Mouse (Mus musculus) kidney, adult 2 months (tissue): Measurements from ENCODE around the gene Cpeb3.

ENCODE experiments used
- CTCF ChIP-seq: fragments of 200-500 bp; conservative IDR thresholded peaks from 2 replicates; pipeline ENCODE4 v1.5.1; 2011; ENCODE audit warnings: low read depth, mild to moderate bottlenecking, control low read depth, low read length, moderate library complexity, mixed read lengths; ENCODE audit not compliant: insufficient read depth, insufficient read length
- POLR2A ChIP-seq: fragments of 200-500 bp; IDR thresholded peaks from one replicate; pipeline ENCODE4 v1.6.1; 2011; ENCODE audit warnings: low read depth, low read length, control low read depth

DNA sequence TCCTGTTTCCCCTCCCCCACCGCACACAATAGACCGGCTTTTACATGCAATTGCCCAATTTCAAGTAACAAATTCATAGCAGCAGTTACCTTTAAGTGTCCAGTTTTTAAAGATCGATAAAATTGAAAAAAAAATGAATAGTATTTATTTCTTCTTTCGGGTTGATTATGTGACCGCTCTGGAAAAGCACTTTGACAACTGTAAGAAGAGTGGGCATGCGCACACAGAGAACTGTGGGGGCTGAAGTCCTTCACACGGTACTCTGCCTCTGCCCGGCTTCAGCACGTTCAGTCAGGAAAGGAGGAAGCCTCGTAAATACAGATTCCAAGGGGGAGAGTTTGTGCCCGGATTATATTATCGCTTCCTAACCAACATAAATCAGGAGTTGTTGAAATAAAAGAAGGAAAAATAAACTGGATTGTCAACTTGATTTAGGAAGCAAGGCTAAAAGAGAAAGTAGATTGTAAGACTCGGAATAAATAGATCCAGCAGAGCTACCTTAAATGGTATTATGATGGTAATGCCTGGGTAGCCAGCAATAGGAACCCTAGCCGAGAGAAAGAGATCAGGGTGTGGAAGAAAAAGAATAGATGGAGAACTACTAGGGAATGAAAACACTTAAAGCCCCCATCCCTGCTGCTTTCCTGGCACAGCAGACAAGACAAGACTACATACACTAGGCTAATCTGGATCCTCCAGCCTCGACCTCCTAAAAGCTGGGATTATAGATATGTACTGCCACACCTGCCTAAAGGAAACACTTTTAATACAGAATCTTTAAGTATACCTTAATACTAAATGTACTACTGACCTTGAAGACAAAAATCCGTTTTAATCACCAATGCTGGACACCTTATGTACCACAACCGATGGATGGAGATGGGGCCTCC lies 30.3 kb downstream of the Cpeb3 start:
- TF ChIP-seq CTCF: no peak
- no peak for TF ChIP-seq POLR2A
